Mouse (Mus musculus) heart, postnatal 10 days (tissue): ENCODE measurements at regions not wholly inside any gene's neighbourhood (a gene's known extent, or its start where the extent isn't known, plus 50 kb on each side); places are given as distances from the start of the nearest gene placed in this dataset.
A peak's percentile ranks its signal among the peaks of the same experiment; 100 is the strongest.

Source experiments
- DNase-seq, 2 experiments: peaks; one replicate each; pipeline ENCODE4 v3.0.0; 2021
- intact Hi-C: fragments of 180-260 bp; cut with DNase I; formaldehyde crosslinking; loops from one replicate; pipeline ENCODE4 v1.15.1; 2025

DNA sequence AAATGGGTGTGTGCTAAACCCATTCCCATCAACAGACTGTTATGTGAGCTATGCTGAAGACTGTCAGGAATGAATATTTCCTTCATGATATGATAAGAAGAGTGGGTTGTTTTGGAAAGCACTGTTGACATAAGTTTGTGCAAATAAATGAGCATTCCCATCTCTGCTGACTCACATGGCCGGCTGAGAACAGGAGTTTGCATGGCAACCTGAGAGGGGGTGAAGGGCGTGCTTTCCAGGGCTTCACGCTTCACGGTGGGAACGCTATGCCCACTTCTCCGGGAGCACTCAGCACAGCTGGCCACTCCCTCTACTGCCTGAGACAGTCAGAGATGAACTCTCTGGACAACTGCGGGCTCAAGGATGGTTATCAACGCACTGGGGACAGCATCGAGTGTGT lies 348.9 kb upstream of the Slc24a5 start:
- no peak for DNase-seq
- intact Hi-C loops, result no loop called here

- no peak for DNase-seq
- intact Hi-C loops, result no loop called here
Observed at GRCm38 (mm10) chr2:124719820-124720478, 348.0 kb upstream of the Slc24a5 start.

GRCm38 (mm10) chr2:124720593-124721445 lies 347.1 kb upstream of the Slc24a5 start:
- intact Hi-C loops, result no loop called here
- no peak for DNase-seq

GRCm38 (mm10) chr2:124724171-124724570 lies 343.8 kb upstream of the Slc24a5 start:
- intact Hi-C loops, result no loop called here
- no peak for DNase-seq

DNA sequence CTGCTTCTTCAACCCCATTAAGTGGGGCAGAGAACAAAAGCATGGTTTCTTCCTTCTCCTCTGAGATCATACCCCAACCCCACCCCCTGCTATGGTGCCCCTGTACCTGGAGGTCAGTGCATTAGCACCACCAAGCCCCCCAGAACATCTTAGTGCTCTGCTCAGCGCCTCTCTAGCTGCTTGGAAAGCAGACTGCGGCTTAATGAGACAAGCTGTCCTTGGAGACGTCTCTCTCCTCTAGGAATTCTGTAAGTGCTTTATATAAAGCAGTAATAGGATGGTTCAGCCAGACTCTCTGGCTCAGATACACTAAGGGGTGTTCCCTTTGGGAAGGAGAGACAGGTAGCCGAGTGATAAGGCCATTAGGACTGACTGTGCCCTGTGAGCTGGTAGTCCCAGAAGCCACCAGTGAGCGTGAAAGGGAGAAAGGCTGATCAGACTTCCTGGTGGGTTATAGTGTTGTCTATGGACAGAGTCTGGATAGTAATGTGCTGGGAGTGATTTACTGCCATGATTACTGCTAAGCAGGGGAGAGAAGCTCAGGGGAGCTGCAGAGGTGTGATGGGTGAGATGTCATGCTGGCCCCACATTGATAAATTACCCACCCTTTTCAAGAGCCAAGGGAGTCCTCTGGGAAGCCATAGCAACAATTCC lies 343.0 kb upstream of the Slc24a5 start:
- no peak for DNase-seq
- intact Hi-C loops, result no loop called here

DNA sequence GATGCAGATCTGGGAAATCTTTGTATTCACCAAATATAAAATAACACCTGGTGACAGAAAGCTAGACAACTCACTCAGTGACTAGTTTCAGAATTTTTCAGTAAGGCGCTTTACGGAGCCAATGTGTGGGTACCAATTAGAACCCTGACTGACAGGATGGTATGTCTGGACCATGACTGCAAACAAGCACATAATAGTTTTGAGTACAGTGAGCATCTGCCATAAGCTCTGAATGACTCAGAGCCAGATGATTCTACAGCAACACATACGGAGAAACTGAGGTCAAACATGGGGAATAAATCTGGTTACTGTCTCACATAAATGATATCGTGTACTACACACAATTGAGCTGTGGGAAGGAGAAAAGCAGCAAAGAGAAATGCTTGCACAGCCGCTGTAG lies 339.9 kb upstream of the Slc24a5 start:
- intact Hi-C loops, result no loop called here
- no peak for DNase-seq

DNA sequence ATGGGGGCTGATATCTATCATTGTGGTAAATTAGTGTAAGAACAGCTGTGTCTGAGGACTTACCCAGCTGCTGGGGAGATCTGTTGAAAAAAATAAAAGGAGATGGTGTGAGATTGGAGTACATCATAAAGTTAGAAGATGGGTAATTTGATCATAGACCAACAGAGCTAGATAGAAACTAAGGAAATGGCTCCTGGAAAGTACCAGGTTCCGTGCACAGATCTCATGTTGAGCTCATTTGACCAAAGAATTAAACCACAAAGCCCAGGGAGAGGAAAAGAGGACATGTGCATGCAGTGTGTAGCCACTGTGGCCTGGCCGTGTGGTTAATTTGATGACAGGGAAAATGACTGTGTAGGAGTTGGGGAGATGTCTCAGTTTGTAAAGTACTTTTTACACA lies 335.3 kb upstream of the Slc24a5 start:
- no peak for DNase-seq
- intact Hi-C loops, result no loop called here

- peak; percentile 27 to 29 for DNase-seq
- intact Hi-C loops, result loop anchor here (1.0 to 5.0 kb wide), 3 partner anchors 117 to 186 kb away; no protein-coding TSS in a partner anchor
Observed at GRCm38 (mm10) chr2:124740848-124741247, 327.1 kb upstream of the Slc24a5 start.

DNA sequence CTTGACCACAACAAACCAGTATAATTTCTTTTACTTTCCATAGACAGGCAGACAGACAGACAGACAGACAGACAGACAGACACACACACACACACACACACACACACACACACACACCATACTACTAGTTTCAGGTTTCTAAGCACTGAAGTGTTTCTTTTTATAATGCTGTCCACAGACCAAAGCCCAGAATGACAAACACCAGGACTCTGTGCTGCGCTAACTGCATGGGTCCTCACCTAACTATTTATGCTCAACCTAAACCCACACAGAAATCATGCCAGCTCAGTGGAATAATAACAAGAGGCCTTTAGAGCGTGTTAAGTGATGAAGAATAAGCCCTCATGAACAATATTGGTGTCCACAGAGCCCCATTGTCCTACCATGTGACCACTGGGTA lies 325.0 kb upstream of the Slc24a5 start:
- DNase-seq, result peak; percentile 20 to 25
- intact Hi-C loops, result loop anchor here (5.0 kb wide), 2 partner anchors 131 to 184 kb away; no protein-coding TSS in a partner anchor

- no peak for DNase-seq
- intact Hi-C loops, result no loop called here
Observed at GRCm38 (mm10) chr2:124745045-124745444, 322.9 kb upstream of the Slc24a5 start.

DNA sequence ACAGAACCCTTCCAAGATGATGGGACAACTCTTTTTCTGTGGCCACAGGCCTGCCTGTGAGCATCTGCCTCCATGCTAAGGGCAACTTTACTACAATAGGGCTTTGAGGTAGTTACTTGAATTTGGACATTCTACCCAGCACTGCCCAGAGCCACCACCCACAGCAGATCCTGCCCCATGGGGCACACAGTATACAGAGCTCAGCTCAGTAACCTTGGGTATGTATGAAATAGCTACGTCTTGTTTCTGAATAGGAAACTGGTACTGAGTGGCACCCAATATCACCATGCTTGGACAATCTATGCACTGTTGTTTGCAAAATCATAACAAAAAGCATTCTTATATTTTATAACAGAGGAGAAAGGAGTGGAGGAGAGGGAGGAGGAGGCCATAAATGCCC lies 320.8 kb upstream of the Slc24a5 start:
- intact Hi-C loops, result no loop called here

DNA sequence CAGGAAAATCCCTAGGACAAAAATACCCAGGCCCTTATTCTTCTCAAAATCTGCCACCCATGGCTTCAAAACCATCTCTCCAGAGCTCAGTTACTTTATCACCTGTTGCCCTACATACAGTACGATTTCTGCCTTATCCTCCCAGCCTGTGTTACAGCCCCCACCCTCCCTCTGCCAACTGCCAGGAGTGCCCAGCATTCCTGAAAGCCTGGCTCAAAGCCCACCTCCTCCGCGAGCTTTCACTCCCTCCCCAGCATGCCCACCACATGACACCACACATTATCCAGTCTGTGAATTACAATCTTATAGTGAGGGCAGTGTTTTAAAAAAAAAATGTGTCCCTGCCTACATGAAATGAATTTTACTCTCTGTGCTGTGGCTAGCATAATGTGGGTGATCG lies 320.3 kb upstream of the Slc24a5 start:
- intact Hi-C loops, result no loop called here
- peak; percentile 84 to 85 for DNase-seq

More for the DNA sequence above, 320.8 kb upstream of the Slc24a5 start:
- DNase-seq, result no peak

GRCm38 (mm10) chr2:124751832-124752231 lies 316.1 kb upstream of the Slc24a5 start:
- intact Hi-C loops, result no loop called here
- no peak for DNase-seq

- no peak for DNase-seq
- intact Hi-C loops, result no loop called here
Observed at GRCm38 (mm10) chr2:124753717-124754116, 314.2 kb upstream of the Slc24a5 start.

DNA sequence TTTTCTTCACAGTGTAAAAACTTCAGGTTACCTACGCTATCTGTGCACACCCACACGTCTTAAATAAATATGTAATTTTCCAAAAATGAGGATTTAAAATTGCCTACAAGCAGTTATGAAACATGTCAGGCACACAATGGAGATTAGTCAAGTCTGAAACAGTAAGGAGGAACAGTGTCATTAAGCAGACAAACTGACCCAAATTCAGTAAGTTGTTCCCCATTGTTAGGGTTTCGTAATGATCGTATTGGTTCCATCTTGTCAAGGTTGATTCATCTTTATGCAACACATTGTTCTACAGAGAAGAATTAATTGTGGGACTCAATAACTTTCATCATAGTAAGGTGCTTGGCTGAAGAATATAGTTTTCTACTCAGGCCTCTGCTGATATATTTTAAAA lies 312.7 kb upstream of the Slc24a5 start:
- no peak for DNase-seq
- intact Hi-C loops, result no loop called here

DNA sequence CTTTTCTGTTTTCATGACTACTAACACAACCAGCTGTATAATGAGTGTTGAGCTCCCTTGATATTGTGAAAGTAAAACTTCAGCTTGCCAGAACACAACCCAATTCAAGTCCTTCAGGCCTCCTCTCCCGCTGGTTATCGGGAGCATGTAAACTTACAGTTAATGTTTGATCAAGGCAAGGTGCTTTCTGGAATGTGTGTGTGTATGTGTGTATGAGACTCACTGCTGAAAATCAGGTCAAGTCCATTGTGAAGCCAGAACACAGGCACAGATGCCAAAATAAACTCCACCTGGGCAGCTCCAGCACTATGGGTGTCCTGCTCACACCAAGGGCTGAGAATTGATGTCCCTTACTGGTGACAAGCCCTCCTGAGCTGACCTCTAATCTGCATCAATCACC lies 308.9 kb upstream of the Slc24a5 start:
- no peak for DNase-seq
- intact Hi-C loops, result no loop called here

- intact Hi-C loops, result no loop called here
- no peak for DNase-seq
Observed at GRCm38 (mm10) chr2:124763650-124764049, 304.3 kb upstream of the Slc24a5 start.

DNA sequence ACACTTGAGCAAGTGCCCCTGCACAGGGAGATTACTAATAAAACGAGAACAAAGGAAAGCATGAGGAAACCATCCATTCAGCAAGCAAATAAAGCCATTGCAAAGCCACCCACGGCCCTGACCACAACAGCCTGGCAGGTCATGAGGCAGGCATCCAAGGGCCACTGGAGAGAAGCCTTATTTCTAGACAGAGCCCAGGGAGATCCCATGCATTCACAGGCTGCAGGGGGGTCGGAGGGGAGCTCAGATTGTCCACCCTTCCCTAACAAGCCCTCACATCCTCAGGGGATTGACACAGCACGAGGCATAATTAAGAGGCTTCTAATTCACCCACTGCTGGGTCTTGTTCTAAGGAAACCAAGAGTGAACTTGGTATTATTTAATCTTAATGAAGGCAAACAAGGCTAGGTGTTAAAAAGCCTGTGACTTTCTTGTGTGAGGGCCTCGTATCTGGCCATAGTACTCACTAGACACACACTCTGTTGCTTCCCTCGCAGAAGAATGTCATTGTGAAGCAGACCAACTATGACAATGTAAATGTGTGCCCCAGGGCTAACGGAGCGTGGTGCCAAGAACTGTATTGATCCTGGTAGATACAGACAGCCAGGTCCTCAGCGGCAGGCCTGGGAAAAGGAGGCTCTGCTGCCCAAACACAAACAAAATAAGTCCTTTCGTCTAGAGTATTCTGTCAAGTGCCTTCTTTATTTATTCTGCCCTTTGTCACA lies 303.6 kb upstream of the Slc24a5 start:
- intact Hi-C loops, result no loop called here
- DNase-seq, result no peak

GRCm38 (mm10) chr2:124769267-124769967 lies 298.5 kb upstream of the Slc24a5 start:
- no peak for DNase-seq
- intact Hi-C loops, result no loop called here

DNA sequence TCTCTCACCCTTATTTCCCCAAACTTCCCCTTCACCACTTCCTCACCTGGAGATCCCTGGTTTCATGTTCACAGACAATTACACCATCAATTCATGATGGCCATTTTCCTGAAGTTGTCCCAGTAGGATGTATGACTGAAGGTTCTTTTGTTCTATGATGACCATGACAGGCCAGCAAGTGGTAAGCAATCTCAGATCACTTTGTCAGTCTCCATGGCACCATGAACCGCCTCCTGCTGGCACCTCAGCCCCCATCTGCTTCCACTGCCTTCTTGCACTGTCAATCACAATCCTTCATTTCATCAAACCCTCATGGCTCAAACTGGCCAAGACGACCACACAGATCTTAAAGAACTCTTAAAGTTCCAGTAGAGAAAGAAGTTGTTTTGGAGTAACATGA lies 297.9 kb upstream of the Slc24a5 start:
- no peak for DNase-seq
- intact Hi-C loops, result loop anchor here (5.0 kb wide), 1 partner anchor 157 kb away; no protein-coding TSS in a partner anchor
